ENCODE assay signal across 8 mouse cellular contexts in the genomic region with DNA sequence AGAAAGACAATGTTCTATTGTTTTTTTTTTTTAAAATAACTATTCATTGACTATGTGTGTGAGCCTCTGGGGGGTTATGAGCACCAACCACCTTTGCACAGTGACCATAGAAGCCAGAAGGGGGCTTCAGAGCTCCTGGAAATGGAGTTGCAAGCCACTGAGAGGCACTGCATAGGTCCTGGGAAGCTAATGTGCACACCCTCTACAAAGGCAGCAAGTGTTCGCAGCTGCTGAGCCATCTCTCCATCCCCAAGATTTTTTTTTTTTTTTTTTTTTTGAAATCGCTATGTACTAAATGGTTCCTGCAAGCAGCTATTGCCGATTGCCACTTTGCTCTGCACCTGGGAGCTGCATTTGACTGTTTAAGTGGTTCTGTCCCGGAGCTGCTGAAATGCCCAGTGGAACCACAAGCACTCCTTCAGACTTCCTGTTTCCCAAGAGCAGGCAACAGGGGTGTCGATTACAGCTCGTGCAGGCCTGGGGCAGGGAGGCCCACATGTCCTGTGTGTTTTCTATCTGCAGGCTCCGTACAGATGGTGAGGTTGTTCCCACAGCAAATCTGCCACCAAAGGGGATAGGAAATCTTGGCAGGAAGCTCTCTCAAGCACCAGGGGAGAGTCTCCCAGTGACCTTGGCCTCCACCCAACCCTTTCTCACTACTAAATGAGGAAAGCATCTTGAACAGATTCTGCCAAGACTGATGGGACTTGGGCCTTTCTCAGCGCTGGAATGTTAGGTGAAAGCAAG. TPM values are rescaled to one million over a fixed set of nuclear protein-coding genes. Genes with fewer than 3 reads are reported as not detected.
A peak's percentile ranks its signal among the peaks of the same experiment; 100 is the strongest.
DNase-seq lines count a peak whose midpoint lies in the region; ATAC-seq and TF ChIP-seq lines count a peak whose summit lies in the region.

No protein-coding gene starts in this region.

- WGBS in embryonic facial prominence, embryonic 11.5 days, result 43% methylated on average over 8 of the region's 8 CpGs
- 25% methylated on average over 8 of the region's 8 CpGs for WGBS in heart, embryonic 12.5 days
- 34% methylated on average over 8 of the region's 8 CpGs for WGBS in kidney, postnatal 0 days

- no peaks in the 10 kb centered on the region for H3K27me3 ChIP-seq in embryonic facial prominence, embryonic 11.5 days (ENCODE audit: control insufficient read depth, insufficient read depth, low read length)
- no peaks in the 10 kb centered on the region for H3K27me3 ChIP-seq in heart, embryonic 12.5 days (replicated peaks)
- H3K27me3 ChIP-seq in kidney, postnatal 0 days (ENCODE audit: insufficient read depth, low read length), result no peaks in the 10 kb centered on the region

- H3K4me2 ChIP-seq in embryonic facial prominence, embryonic 11.5 days (ENCODE audit: low read depth, low read length), result no peak overlapping the region
- no peak overlapping the region for H3K4me2 ChIP-seq in heart, embryonic 12.5 days
- no peak overlapping the region for H3K4me2 ChIP-seq in kidney, postnatal 0 days (ENCODE audit: low read length)

- H3K36me3 ChIP-seq in embryonic facial prominence, embryonic 11.5 days (replicated peaks; ENCODE audit: control insufficient read depth, insufficient read depth, low read depth, low read length), result no peaks in the 10 kb centered on the region
- peaks cover 21% of the 10 kb centered on the region for H3K36me3 ChIP-seq in heart, embryonic 12.5 days
- no peaks in the 10 kb centered on the region for H3K36me3 ChIP-seq in kidney, postnatal 0 days (ENCODE audit: insufficient read depth, low read length)

- no peak overlapping the region for H3K9ac ChIP-seq in embryonic facial prominence, embryonic 11.5 days (replicated peaks; ENCODE audit: low read length)
- peak overlapping the region; percentile 37; the same call in 1 of the 2 replicates for H3K9ac ChIP-seq in heart, embryonic 12.5 days
- H3K9ac ChIP-seq in kidney, postnatal 0 days (ENCODE audit: low read depth, low read length), result no peak overlapping the region

- ATAC-seq in embryonic facial prominence, embryonic 11.5 days (replicated peaks; ENCODE audit: insufficient number of reproducible peaks, low FRiP score, low TSS enrichment, low read depth), result 0 out of 2 replicates have a peak, but pooled peaks have one; percentile 31
- peak; percentile 22 for ATAC-seq in heart, embryonic 12.5 days (ENCODE audit: insufficient number of reproducible peaks, low FRiP score)
- ATAC-seq in kidney, postnatal 0 days (replicated peaks; ENCODE audit: low FRiP score, low read depth), result no peak

- DNase-seq in 3T3-L1 (ENCODE audit: low read depth, low spot score), result peak; percentile 83
- peak; percentile 96 for DNase-seq in adipocyte (ENCODE audit: low spot score)
- peak; percentile 37 for DNase-seq in embryonic facial prominence, embryonic 11.5 days (ENCODE audit: low spot score)
- peak; percentile 57 for DNase-seq in kidney, postnatal 0 days (ENCODE audit: low spot score)
- DNase-seq in lung, postnatal 10 days, result peak; percentile 83
- no peak for DNase-seq in embryo, embryonic 10.5 days (ENCODE audit: low spot score)
- no peak for DNase-seq in B cell, adult 2 months

- no peaks in the 10 kb centered on the region for H3K9me3 ChIP-seq in embryonic facial prominence, embryonic 11.5 days (replicated peaks; ENCODE audit: control insufficient read depth, low read length)
- H3K9me3 ChIP-seq in heart, embryonic 12.5 days (replicated peaks), result peaks cover under 1% of the 10 kb centered on the region; the same call in 1 of the 2 replicates
- no peaks in the 10 kb centered on the region for H3K9me3 ChIP-seq in kidney, postnatal 0 days (replicated peaks; ENCODE audit: low read length)

- peak overlapping the region; percentile 72 for H3K27ac ChIP-seq in embryonic facial prominence, embryonic 11.5 days (replicated peaks; ENCODE audit: low read depth, low read length)
- peak overlapping the region; percentile 88 for H3K27ac ChIP-seq in heart, embryonic 12.5 days (ENCODE audit: poor library complexity, severe bottlenecking)
- H3K27ac ChIP-seq in kidney, postnatal 0 days, result peak overlapping the region; percentile 76

- no peak overlapping the region for H3K4me3 ChIP-seq in embryonic facial prominence, embryonic 11.5 days (ENCODE audit: low read depth, low read length)
- H3K4me3 ChIP-seq in heart, embryonic 12.5 days, result no peak overlapping the region
- H3K4me3 ChIP-seq in kidney, postnatal 0 days (replicated peaks; ENCODE audit: low read depth, low read length), result no peak overlapping the region

- TF ChIP-seq CTCF in kidney, postnatal 0 days (IDR thresholded peaks at IDR 0.05; ENCODE audit: low read depth), result 0 out of 2 replicates have a peak, but pooled peaks have one; percentile 6

- H3K4me1 ChIP-seq in embryonic facial prominence, embryonic 11.5 days (ENCODE audit: control insufficient read depth, insufficient read depth, low read length), result peaks cover 13% of the 10 kb centered on the region
- peaks cover 83% of the 10 kb centered on the region for H3K4me1 ChIP-seq in heart, embryonic 12.5 days (replicated peaks)
- peaks cover 29% of the 10 kb centered on the region for H3K4me1 ChIP-seq in kidney, postnatal 0 days (replicated peaks; ENCODE audit: insufficient read depth, low read length)

RNA-seq across cellular contexts. Expression of gene Igf2r, which starts 24.4 kb away (rescaled TPM):
- polyA plus RNA-seq in embryonic facial prominence, embryonic 11.5 days (2014; fragmentation: Nextera tagmentation; extraction: Ambion mirVana), result 19.4 and 19.6 TPM in 2 replicates
- 293 and 312 TPM in 2 replicates for polyA plus RNA-seq in heart, embryonic 12.5 days (2016; fragmentation: Nextera tagmentation; extraction: Ambion mirVana)
- polyA plus RNA-seq in kidney, postnatal 0 days (2015; fragmentation: Nextera tagmentation; extraction: Ambion mirVana), result 16.1 and 16.7 TPM in 2 replicates

Comparison
In these comparisons a context has a peak if more than half of its experiments do, and no peak if none do; other contexts are left out.
1. DNase-seq: peak in 3T3-L1 (single experiment), adipocyte (single experiment), embryonic facial prominence, embryonic 11.5 days (single experiment), kidney, postnatal 0 days (single experiment) and lung, postnatal 10 days (single experiment); none in embryo, embryonic 10.5 days (single experiment) and B cell, adult 2 months (0 of 2).
2. RNA of gene Igf2r, which starts 24.4 kb away (polyA plus RNA-seq): 293 to 312 TPM in heart, embryonic 12.5 days; 19.4 to 19.6 TPM in embryonic facial prominence, embryonic 11.5 days and 16.1 to 16.7 TPM in kidney, postnatal 0 days; every median in the first group is over 10 times any median in the second.
3. Peak in every context shown above with its lines, with median percentiles within 50 percentile points of each other: H3K27ac ChIP-seq.